Mouse (Mus musculus): ENCODE data around the gene Prss12. TPM values are rescaled to one million over a fixed set of nuclear protein-coding genes. Genes with fewer than 3 reads are reported as not detected.

Gene Prss12
- 33.9 and 38.5 TPM in 2 replicates for polyA plus RNA-seq (2015; fragmentation: Nextera tagmentation; extraction: Ambion mirVana)

GRCm38 (mm10) chr3:123446708-123447537 is at the start of gene Prss12:
Prss12 (plus strand) TSS chr3:123446913.

Other genes starting within 250 kb of the Prss12 start
- 1.8 and 1.9 TPM in 2 replicates for gene Synpo2, start 210.8 kb upstream of the Prss12 start, polyA plus RNA-seq (2015; fragmentation: Nextera tagmentation; extraction: Ambion mirVana)
- gene Sec24d, start 179.5 kb upstream of the Prss12 start, polyA plus RNA-seq (2015; fragmentation: Nextera tagmentation; extraction: Ambion mirVana): 15.3 and 15.7 TPM in 2 replicates
- gene Mettl14, start 60.8 kb upstream of the Prss12 start, polyA plus RNA-seq (2015; fragmentation: Nextera tagmentation; extraction: Ambion mirVana): 15.7 and 16.5 TPM in 2 replicates
- 7.2 and 7.8 TPM in 2 replicates for gene Ndst3, start 243.9 kb downstream of the Prss12 start, polyA plus RNA-seq (2015; fragmentation: Nextera tagmentation; extraction: Ambion mirVana)